Mouse (Mus musculus): Measurements from ENCODE around the gene Dmrtc1b.
"Not testable (repeated sequence)": the region's sequence is repeated elsewhere in the genome, so short reads cannot be mapped to it uniquely, and the experiment has no call there.

Dmrtc1b gene

DNA sequence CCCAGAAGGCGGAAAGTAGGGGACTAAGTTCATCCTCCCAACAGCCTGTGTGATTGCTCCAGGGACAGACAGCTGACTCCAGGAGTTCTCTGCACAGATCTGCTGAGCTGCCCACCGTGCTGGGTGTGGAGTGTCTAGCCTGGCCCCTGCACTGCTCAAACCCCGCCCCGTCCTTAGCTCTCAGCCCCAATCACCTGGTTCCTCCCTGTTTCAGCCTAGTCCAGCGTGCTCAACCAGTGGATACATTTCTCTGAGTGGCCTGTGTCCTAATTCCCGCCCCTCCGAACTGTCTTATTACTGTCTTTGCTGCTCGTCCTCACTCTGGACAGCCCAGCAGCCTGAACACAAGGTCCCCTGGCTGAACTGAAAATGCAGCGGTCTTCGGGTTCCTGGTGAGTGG lies at the start of gene Dmrtc1b, which contains the start of gene Gm9112:
Gene Dmrtc1b (plus strand): TSS at position 331 of the 400 bp plus-strand sequence.
Gene Gm9112 (minus strand): TSS at position 101 of the 400 bp plus-strand sequence.
- not testable (repeated sequence) for DNase-seq

- no peak for DNase-seq
Observed at GRCm38 (mm10) chrX:102660712-102661111, 47.0 kb upstream of the Dmrtc1b start.

GRCm38 (mm10) chrX:102666641-102667040 lies 41.0 kb upstream of the Dmrtc1b start:
- DNase-seq = no peak

- DNase-seq = not testable (repeated sequence)
Observed at GRCm38 (mm10) chrX:102684706-102685105, 23.0 kb upstream of the Dmrtc1b start.

- not testable (repeated sequence) for DNase-seq
Observed at GRCm38 (mm10) chrX:102686872-102687271, 20.8 kb upstream of the Dmrtc1b start, which contains the start of gene Gm3880. Gm3880 (minus strand) TSS chrX:102686972.

- DNase-seq = peak; percentile 7
Observed at GRCm38 (mm10) chrX:102689252-102689651, 18.4 kb upstream of the Dmrtc1b start.

DNA sequence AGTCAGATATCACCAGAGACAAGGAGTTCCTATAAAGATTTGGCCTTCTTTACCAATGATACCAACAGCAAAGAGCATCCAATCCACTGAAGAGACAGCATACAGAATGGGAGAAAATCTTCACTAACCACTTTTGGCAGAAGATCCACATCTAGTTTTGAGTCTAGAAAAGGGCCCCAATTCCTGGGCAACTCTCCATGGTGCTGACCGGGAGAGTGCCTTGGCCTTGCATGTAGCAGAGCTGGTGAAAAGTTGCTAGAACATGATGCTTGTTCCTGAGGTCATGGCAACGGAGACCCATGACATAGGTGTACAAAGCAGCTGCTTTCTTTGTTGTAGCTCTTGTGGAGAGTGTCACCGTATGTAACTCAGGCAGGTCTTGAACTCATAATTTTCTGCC lies 7.0 kb upstream of the Dmrtc1b start:
- DNase-seq = not testable (repeated sequence)

- DNase-seq = not testable (repeated sequence)
Observed at GRCm38 (mm10) chrX:102724226-102724625, 16.6 kb downstream of the Dmrtc1b start.

All from right cerebral cortex, postnatal 25 days (tissue).